Mouse (Mus musculus): ENCODE results near the gene Heatr4.
A peak's percentile ranks its signal among the peaks of the same experiment; 100 is the strongest.
"Not testable (repeated sequence)": the region's sequence is repeated elsewhere in the genome, so short reads cannot be mapped to it uniquely, and the experiment has no call there.

Gene Heatr4

DNA sequence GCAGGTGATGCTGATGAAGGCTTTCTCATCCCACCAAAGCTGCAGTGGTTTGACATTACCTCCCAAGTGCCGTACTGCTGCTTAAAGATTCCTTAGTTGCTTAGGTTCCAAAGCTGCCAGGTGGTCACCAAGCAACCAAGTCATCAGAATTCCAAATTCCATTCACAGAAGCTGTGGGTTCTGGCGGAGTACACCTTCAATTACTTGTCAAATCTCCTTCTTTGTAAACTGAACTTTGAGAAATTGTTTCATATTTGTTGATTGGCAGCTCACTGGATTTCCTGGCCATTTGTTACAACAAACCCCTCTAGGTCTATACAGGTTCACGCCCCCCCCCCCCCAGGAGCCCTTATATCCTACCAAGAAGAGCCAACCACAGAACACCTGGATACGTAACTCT is at the start of gene Heatr4:
TSS of gene Heatr4 (minus strand) at position 101 of the 400 bp plus-strand sequence.
- DNase-seq (ENCODE audit: low read depth, low spot score): no peak

DNA sequence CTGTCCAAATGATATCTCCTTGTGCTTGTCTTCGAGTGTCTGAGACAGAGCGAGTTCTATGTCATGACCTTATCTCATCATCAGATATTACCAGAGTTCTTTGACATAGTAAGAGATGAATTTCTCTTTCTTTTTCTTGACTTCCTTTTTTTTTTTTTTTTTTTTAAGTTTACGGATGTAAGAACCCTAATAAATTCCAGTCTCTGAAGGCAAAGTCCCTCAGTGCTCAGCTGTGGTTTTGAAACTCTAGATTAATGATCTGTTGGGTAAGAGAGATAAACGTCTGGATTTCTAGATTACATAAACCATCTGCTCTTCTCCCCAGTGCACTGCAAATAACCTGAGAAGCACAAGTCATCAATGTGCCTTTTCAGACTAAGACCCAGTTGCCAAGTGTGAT is 49.5 kb upstream of the Heatr4 start:
- DNase-seq (ENCODE audit: low read depth, low spot score): no peak

DNA sequence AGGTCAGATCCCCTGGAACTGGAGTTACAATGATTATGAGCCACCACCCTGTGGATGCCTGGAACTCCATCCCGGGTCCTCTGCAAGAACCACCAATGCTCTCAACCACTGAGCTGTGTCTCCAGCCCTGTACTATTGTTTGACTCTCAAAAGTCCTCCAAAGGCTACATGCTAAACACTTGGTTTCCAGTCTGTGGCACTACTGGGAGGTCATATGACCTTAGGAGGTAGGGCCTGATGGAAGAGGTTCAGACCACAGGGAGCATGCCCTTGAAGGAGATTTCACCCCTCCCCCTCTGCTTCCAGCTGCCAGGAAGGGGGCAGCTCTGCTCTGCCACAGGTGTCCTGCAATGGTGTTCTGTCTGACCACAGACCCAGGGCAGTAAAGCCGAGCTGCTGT is 48.6 kb upstream of the Heatr4 start:
- DNase-seq (ENCODE audit: low read depth, low spot score): not testable (repeated sequence)

- DNase-seq (ENCODE audit: low read depth, low spot score): no peak
Observed at GRCm38 (mm10) chr12:84032854-84033253, 48.2 kb upstream of the Heatr4 start.

GRCm38 (mm10) chr12:84030659-84031332 is 46.1 kb upstream of the Heatr4 start:
- DNase-seq (ENCODE audit: low read depth, low spot score): peak; percentile 89

DNA sequence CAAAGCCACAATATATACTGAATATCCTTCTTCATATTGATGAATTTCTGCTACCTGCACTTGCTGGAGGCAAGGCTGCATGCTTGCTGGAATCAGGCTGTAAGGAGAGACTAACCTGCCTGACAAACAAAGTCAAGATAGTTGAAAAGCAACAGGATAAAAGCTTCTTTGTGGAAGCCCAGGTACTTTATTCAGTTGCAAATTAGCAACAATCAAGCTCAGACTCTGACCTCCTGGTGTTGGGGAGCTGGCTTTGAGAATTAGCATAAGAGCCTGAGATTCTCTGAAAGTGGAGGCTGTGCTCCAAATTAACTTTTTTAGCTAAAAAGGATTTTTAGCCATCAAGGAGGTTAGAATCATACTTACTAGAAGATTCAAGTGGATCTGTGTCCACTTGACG is 44.4 kb upstream of the Heatr4 start:
- not testable (repeated sequence) for DNase-seq (ENCODE audit: low read depth, low spot score)

DNA sequence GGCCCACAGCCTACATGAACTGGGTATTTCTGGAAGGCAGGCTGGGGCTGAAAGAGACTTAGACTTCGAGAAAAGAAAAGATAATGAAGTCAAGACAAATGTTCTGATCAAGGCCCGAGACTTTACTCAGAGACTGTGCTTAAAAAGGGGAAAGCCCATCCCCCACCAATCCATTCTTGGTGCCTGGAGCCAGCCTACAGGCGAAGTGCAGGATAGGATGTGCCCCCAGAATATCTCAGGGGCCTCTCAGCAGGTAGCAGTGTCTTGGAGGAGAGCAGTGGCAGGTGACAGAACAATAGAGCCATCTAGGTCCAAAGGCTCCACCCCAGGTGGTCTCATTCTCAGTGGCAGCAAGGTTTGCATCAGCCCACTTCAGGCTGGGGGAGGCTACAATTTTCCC is 43.7 kb upstream of the Heatr4 start:
- DNase-seq (ENCODE audit: low read depth, low spot score): not testable (repeated sequence)

DNA sequence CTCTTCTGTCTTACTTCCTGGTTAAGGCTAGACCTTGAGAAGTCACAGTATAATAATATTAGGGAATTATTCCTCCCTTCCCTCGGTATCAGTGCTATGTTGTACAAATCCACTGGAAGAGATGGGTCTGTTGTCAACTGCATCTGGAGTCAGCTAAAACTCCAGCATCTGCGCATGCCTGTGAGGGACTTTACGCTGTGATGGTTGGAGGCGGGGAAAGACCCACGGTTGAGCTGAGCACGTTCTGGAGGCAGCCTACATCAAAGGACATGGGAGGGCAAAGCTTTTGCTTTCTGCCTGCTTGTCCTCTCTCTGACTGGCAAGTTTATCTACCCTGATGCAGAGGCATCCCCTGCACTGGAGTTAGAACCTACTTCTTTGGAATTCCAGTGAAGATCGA is 41.2 kb upstream of the Heatr4 start:
- DNase-seq (ENCODE audit: low read depth, low spot score): peak; percentile 76

GRCm38 (mm10) chr12:84023052-84023745 is 38.5 kb upstream of the Heatr4 start:
- DNase-seq (ENCODE audit: low read depth, low spot score): no peak

DNA sequence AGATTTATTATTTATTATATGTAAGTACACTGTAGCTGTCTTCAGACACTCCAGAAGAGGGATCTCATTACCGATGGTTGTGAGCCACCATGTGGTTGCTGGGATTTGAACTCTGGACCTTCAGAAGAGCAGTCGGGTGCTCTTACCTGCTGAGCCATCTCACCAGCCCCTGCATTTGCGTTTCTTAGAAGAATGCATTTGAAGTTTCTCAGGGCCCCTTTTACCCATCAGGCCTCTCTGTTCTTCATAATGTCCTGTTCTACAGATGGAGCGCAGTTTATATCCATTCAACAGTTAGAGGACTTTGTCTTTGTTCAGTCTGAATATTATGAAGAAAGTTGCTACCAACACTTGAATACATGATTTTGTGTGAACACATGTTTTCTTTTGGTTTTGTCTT is 37.6 kb upstream of the Heatr4 start:
- not testable (repeated sequence) for DNase-seq (ENCODE audit: low read depth, low spot score)

- not testable (repeated sequence) for DNase-seq (ENCODE audit: low read depth, low spot score)
Observed at GRCm38 (mm10) chr12:84020528-84020927, 35.9 kb upstream of the Heatr4 start.

- DNase-seq (ENCODE audit: low read depth, low spot score): no peak
Observed at GRCm38 (mm10) chr12:84013701-84014100, 29.0 kb upstream of the Heatr4 start.

DNA sequence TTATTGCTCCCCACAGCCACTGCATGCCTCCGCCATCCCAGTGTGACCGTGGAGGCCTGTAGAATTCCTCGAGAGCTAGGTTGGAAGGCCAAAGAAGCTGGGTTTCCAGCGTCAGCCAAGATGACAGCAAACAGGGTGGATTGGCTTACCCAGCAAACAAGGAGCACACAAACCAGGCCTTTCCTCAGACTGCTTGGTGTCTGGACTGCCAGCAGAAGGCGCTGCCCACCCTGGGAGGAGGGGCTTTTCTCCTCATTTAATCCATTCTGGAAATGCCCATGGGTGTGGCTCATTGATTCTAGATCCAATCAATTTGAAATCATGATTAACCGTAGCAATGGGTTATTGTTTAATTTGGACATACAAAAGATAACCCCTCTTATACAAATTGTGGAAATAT is 28.5 kb upstream of the Heatr4 start:
- DNase-seq (ENCODE audit: low read depth, low spot score): no peak

- DNase-seq (ENCODE audit: low read depth, low spot score): no peak
Observed at GRCm38 (mm10) chr12:84011251-84012040, 26.8 kb upstream of the Heatr4 start.

- DNase-seq (ENCODE audit: low read depth, low spot score): no peak
Observed at GRCm38 (mm10) chr12:84010201-84010600, 25.5 kb upstream of the Heatr4 start.

- peak; percentile 19 for DNase-seq (ENCODE audit: low read depth, low spot score)
Observed at GRCm38 (mm10) chr12:84009171-84009965, 24.7 kb upstream of the Heatr4 start, which contains the start of gene Acot1. Gene Acot1 (plus strand): TSS chr12:84009490.

- no peak for DNase-seq (ENCODE audit: low read depth, low spot score)
Observed at GRCm38 (mm10) chr12:84008729-84009128, 24.1 kb upstream of the Heatr4 start.

DNA sequence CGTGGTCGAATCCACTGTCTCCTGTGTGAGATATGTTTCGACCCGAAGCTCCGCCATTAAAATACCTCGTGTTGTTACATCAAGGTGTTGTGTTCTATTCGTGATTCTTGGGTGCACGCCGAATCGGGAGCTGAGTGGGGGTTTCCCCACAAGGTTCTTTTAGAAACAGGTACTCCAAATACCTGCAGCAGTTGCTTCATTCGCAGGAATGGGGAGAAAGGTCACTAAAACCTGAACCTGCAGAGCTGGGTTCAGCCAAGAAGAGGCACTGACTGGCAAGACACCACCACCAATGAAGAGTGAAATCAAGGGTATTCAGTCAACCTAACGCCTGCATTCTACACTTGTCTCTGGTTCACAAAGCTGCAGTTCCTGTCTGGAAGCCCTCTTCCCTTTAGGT is 23.6 kb upstream of the Heatr4 start:
- no peak for DNase-seq (ENCODE audit: low read depth, low spot score)

DNA sequence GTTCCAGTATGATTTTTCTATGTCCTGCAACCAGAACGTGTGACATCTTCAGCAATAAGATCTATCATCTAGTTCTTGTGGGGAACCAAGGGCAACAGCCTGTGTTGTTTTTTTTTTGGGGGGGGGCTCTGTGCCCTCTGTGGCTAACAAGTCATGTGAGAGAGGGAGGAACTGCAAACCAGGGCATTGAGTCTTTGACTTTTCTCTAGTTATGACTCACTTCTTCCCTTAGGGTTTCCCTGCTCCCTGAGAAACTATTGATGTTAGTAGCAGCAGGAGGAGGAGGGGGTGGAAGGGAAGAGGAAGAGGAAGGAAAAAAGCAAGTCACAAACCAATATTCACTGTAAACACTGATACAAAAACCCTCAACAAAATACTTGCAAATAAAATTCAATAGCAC is 19.2 kb upstream of the Heatr4 start:
- DNase-seq (ENCODE audit: low read depth, low spot score): no peak

DNA sequence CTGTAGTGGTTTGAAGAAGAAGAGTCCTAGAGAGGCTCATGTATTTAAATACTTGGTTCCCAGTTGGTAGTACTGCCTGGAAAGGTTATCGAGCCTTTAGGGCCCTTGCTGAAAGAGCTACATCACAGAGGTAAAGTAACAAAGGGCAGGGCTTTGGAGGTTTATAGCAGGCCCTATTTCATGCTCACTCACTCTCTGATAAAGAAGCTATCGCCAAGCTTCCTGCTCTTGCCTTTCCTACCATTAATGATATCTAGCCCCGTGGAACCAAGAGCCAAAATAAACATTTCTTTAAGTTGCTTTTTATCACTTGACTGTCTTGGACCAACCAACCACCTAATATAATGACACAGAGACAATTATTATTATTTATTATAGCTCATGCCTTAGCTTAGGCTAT is 15.8 kb upstream of the Heatr4 start:
- no peak for DNase-seq (ENCODE audit: low read depth, low spot score)

DNA sequence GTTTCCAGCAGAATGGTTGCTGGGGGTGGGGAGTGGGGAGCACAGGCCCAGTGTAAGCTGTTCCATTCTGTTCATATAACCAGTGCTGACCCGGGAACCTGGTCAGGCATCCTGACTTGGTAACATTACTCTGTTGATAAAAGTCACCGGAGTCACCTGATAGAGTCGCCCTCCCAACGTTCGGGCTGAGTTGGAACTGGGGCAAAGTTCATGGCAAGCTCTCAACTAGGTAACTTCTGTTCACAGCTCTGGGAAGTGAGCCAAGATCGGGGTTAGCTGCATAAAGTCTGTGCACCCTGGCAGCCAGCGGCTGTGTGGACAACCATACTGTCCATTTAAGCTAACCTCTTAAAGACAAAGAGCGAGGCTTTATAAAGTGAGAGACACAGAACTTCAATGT is 14.6 kb upstream of the Heatr4 start:
- DNase-seq (ENCODE audit: low read depth, low spot score): not testable (repeated sequence)
